Mouse (Mus musculus) G1E (cell line): ENCODE measurements at regions not wholly inside any gene's neighbourhood (a gene's known extent, or its start where the extent isn't known, plus 50 kb on each side); places are given as distances from the start of the nearest gene placed in this dataset.

Experiments used
- CTCF ChIP-seq: IDR thresholded peaks from 2 replicates; pipeline ENCODE4 v1.5.1; 2012; ENCODE audit warnings: low read depth, low read length, inconsistent platforms, mixed read lengths
- GATA1 ChIP-seq: IDR thresholded peaks from 2 replicates; pipeline ENCODE4 v1.6.1; 2012; ENCODE audit warnings: borderline replicate concordance, low read length, inconsistent platforms, mixed read lengths
- GATA2 ChIP-seq: IDR thresholded peaks from 2 replicates; pipeline ENCODE4 v1.6.1; 2012; ENCODE audit warnings: low read depth, low read length, inconsistent platforms, borderline replicate concordance
- POLR2AphosphoS5 ChIP-seq: IDR thresholded peaks from 2 replicates; pipeline ENCODE4 v1.6.1; 2012; ENCODE audit warnings: low read depth, low read length, inconsistent platforms; ENCODE audit not compliant: insufficient replicate concordance
- TAL1 ChIP-seq: conservative IDR thresholded peaks from 2 replicates; pipeline ENCODE4 v1.6.1; 2012; ENCODE audit warnings: low read depth, low read length, inconsistent platforms, mixed read lengths

DNA sequence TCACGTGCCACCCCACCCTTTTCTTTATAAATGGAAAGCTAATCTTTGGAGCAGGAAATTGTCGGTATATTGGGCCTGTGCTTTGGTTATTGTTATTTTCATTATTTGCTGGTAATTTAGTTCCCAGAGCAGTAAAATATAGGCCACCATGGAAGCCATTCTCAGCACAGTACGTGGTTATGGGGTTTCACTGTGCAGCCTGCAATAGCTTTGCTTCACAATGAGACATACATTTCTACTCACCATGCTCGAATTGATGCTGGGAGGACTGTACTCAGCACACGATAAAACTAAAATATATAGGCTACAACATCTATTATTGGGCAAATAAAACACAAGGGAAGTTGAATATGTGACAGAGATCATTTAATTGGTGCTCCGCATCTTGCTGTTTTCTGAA is 282.0 kb downstream of the Kctd12 start:
- TF ChIP-seq CTCF (no peak), POLR2AphosphoS5 (no peak), TAL1 (no peak), GATA1 (no peak), GATA2 (no peak)
